Mouse (Mus musculus) midbrain, postnatal 0 days (tissue): ENCODE data around the gene Olig2. TPM values are rescaled to one million over a fixed set of nuclear protein-coding genes. Genes with fewer than 3 reads are reported as not detected.
A peak's percentile ranks its signal among the peaks of the same experiment; 100 is the strongest.

Experiments
- ATAC-seq: fragments of 200-750 bp; cut with Nextera tagmentation; 2 replicates; pipeline ENCODE4 v1.8.0; 2017; ENCODE audit warnings: moderate number of reproducible peaks, mild to moderate bottlenecking, moderate TSS enrichment, moderate library complexity; ENCODE audit not compliant: low FRiP score
- DNase-seq: peaks from one replicate; pipeline ENCODE4 v3.0.0-alpha.2; 2015; ENCODE audit warnings: low spot score
- H3K27ac ChIP-seq: fragments of 300-500 bp; sonication (generic); 2 replicates; pipeline ENCODE4 v1.5.1; 2014; ENCODE audit warnings: low read depth, mild to moderate bottlenecking, low read length, mixed read lengths
- H3K27me3 ChIP-seq: fragments of 300-500 bp; sonication (generic); 2 replicates; pipeline ENCODE4 v1.6.1; 2014; ENCODE audit warnings: low read length, control low read depth, mixed read lengths; ENCODE audit not compliant: insufficient read depth
- H3K36me3 ChIP-seq: fragments of 300-500 bp; sonication (generic); 2 replicates; pipeline ENCODE4 v1.6.1; 2014; ENCODE audit warnings: low read length, control low read depth, mixed read lengths; ENCODE audit not compliant: insufficient read depth
- H3K4me1 ChIP-seq: fragments of 300-500 bp; sonication (generic); 2 replicates; pipeline ENCODE4 v1.6.1; 2014; ENCODE audit warnings: mild to moderate bottlenecking, control low read depth, antibody characterized with exemption, low read length, mixed read lengths; ENCODE audit not compliant: insufficient read depth
- H3K4me2 ChIP-seq: fragments of 300-500 bp; sonication (generic); 2 replicates; pipeline ENCODE4 v1.6.1; 2014; ENCODE audit warnings: low read depth, mild to moderate bottlenecking, low read length, mixed read lengths; ENCODE audit not compliant: poor library complexity, severe bottlenecking
- H3K4me3 ChIP-seq: fragments of 300-500 bp; sonication (generic); 2 replicates; pipeline ENCODE4 v1.5.1; 2014; ENCODE audit warnings: low read depth, mild to moderate bottlenecking, low read length, moderate library complexity
- H3K9ac ChIP-seq: fragments of 300-500 bp; sonication (generic); replicated peaks from 2 replicates; pipeline ENCODE4 v1.6.1; 2014; ENCODE audit warnings: mild to moderate bottlenecking, low read length, moderate library complexity, mixed read lengths; ENCODE audit not compliant: poor library complexity, severe bottlenecking
- H3K9me3 ChIP-seq: fragments of 300-500 bp; sonication (generic); 2 replicates; pipeline ENCODE4 v1.6.1; 2016; ENCODE audit warnings: low read length, control low read depth
- CTCF ChIP-seq: IDR thresholded peaks from 2 replicates; pipeline ENCODE4 v1.5.1; 2016; ENCODE audit warnings: antibody characterized with exemption, mild to moderate bottlenecking
- WGBS: fragments of 180-500 bp; shearing (Covaris S2); extraction: QIAGEN DNeasy Blood & Tissue Kit; methylation state at CpG from one replicate; pipeline ENCODE4 v1.1.7; 2014; 5-methylcytosine and 5-hydroxymethylcytosine counted together
- polyA plus RNA-seq: library from polyadenylated mRNA; unstranded; fragments of >200 nt; fragmentation: Nextera tagmentation; extraction: Ambion mirVana; gene quantifications from 2 replicates; pipeline ENCODE4 v1.2.1, GENCODE M21; 2015
- total RNA-seq: library from RNA; depleted of rRNA; stranded (reverse); fragments of >200 nt; gene quantifications from 2 replicates; pipeline ENCODE4 v1.2.3, GENCODE M21; 2014

The Olig2 gene
- total and polyA plus RNA-seq, 2 experiments from 2014 or later, result 13.3 to 58.4 TPM

GRCm38 (mm10) chr16:91217948-91218347 is 7.3 kb upstream of the Olig2 start:
- Histone ChIP-seq H3K4me2 (no peak overlapping the region), H3K36me3 (no peaks in the 10 kb centered on the region), H3K9me3 (no peaks in the 10 kb centered on the region), H3K27ac (no peak overlapping the region), H3K4me3 (no peak overlapping the region), H3K9ac (no peak overlapping the region), H3K27me3 (peaks cover 83% of the 10 kb centered on the region), H3K4me1 (peaks cover 8% of the 10 kb centered on the region)
- WGBS, result 83% methylated on average over 6 of the region's 6 CpGs
- TF ChIP-seq CTCF, result peak; percentile 53
- DNase-seq (no peak), ATAC-seq (no peak)

GRCm38 (mm10) chr16:91219246-91219645 is 6.0 kb upstream of the Olig2 start:
- Histone ChIP-seq H3K4me2 (no peak overlapping the region), H3K27ac (no peak overlapping the region), H3K9me3 (no peaks in the 10 kb centered on the region), H3K36me3 (no peaks in the 10 kb centered on the region), H3K4me1 (peaks cover 8% of the 10 kb centered on the region), H3K9ac (no peak overlapping the region), H3K27me3 (peaks cover 85% of the 10 kb centered on the region), H3K4me3 (no peak overlapping the region)
- no peak for DNase-seq
- TF ChIP-seq CTCF, result no peak
- whole genome bisulfite sequencing, result 13% methylated on average over 14 of the region's 14 CpGs
- no peak for ATAC-seq

- Histone ChIP-seq H3K4me2 (peak overlapping the region; percentile 30), H3K27me3 (peaks cover 86% of the 10 kb centered on the region), H3K4me1 (peaks cover 8% of the 10 kb centered on the region), H3K4me3 (peak overlapping the region; percentile 18; the same call in 1 of the 2 replicates), H3K9ac (no peak overlapping the region), H3K9me3 (no peaks in the 10 kb centered on the region), H3K27ac (peak overlapping the region; percentile 44; the same call in 1 of the 2 replicates), H3K36me3 (no peaks in the 10 kb centered on the region)
- no peak for TF ChIP-seq CTCF
- WGBS, result under 1% methylated on average over 25 of the region's 25 CpGs
- DNase-seq, result no peak
- ATAC-seq, result peak; percentile 38; the same call in 1 of the 2 replicates
Observed at GRCm38 (mm10) chr16:91222171-91222642, 3.0 kb upstream of the Olig2 start.

GRCm38 (mm10) chr16:91222643-91223271 is 2.5 kb upstream of the Olig2 start:
- peak; percentile 56 for DNase-seq
- Histone ChIP-seq H3K4me2 (peak overlapping the region; percentile 30), H3K4me3 (peak overlapping the region; percentile 18; the same call in 1 of the 2 replicates), H3K36me3 (no peaks in the 10 kb centered on the region), H3K9me3 (no peaks in the 10 kb centered on the region), H3K27ac (peak overlapping the region; percentile 44; the same call in 1 of the 2 replicates), H3K27me3 (peaks cover 85% of the 10 kb centered on the region), H3K4me1 (peaks cover 8% of the 10 kb centered on the region), H3K9ac (no peak overlapping the region)
- TF ChIP-seq CTCF, result no peak
- ATAC-seq, result peak; percentile 44; the same call in 1 of the 2 replicates
- under 1% methylated on average over 27 of the region's 27 CpGs for WGBS

- no peak for TF ChIP-seq CTCF
Observed at GRCm38 (mm10) chr16:91223327-91224067, 1.8 kb upstream of the Olig2 start.

GRCm38 (mm10) chr16:91224068-91224402 is 1.2 kb upstream of the Olig2 start:
- Histone ChIP-seq H3K9ac (no peak overlapping the region), H3K9me3 (no peaks in the 10 kb centered on the region), H3K4me3 (peak overlapping the region; percentile 3; the same call in 1 of the 2 replicates), H3K36me3 (no peaks in the 10 kb centered on the region), H3K27ac (no peak overlapping the region), H3K4me2 (peak overlapping the region; percentile 29), H3K27me3 (peaks cover 73% of the 10 kb centered on the region), H3K4me1 (peaks cover 8% of the 10 kb centered on the region)
- WGBS, result 5% methylated on average over 10 of the region's 10 CpGs
- no peak for ATAC-seq
- DNase-seq, result no peak
- no peak for TF ChIP-seq CTCF

More at GRCm38 (mm10) chr16:91223327-91224067, 1.8 kb upstream of the Olig2 start:
- Histone ChIP-seq H3K27ac (peak overlapping the region; percentile 44; the same call in 1 of the 2 replicates), H3K9ac (no peak overlapping the region), H3K9me3 (no peaks in the 10 kb centered on the region), H3K36me3 (no peaks in the 10 kb centered on the region), H3K27me3 (peaks cover 78% of the 10 kb centered on the region), H3K4me1 (peaks cover 8% of the 10 kb centered on the region), H3K4me3 (peak overlapping the region; percentile 4; the same call in 1 of the 2 replicates), H3K4me2 (peak overlapping the region; percentile 30)
- ATAC-seq (no peak), DNase-seq (no peak)
- 2% methylated on average over 35 of the region's 35 CpGs for WGBS
